Mouse (Mus musculus): ENCODE measurements around the gene Nat14.

DNA sequence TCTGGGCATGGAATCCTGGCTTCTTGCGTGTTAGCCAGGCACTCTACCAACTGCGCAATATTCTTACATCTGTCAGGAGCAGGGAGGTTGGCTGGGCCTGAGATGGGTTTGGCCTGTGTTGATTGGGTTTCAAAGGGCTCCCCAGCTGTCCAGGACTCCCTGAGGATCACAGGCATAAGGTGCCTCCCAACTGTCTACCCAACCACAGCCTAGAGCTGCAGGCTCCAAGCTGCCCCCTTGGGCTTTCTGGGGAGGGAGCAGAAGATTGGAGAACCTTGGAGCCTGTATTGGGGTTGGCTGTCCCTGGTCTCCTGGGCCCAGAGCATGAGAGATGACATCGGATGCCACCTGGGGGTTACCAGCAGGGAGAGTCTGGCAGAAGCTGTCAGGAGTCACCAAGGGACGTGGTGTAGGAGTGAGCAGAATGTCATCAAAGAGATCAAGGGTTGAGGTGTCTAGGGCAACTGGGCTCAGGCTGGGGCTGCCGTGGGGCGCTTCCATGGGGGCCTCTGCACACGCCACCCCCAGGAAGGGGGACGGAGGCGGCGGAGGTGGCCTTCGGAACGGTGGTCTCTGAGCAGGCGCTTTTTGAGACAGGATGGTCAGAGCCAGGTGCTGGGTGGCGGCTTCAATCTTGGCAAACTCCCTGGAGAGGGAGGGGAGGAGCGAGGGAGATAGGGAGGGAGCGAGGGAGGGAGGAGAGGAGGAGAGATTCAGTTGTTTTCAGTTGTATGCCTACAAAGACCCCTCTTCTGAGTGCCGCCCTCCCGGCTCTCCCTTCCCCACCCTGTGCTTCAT lies 22.8 kb upstream of the Nat14 start:
- TF ChIP-seq EP300 (IDR thresholded peaks at IDR 0.05; ENCODE audit: insufficient read depth, low read depth, low read length) (no peak), CTCF (IDR thresholded peaks at IDR 0.05; ENCODE audit: low read depth, low read length) (no peak)

Measured in ES-Bruce4 (cell line).